Mouse (Mus musculus) MEL (cell line): Measurements from ENCODE around the gene Dedd. TPM values are rescaled to one million over a fixed set of nuclear protein-coding genes. Genes with fewer than 3 reads are reported as not detected.

Experiments
- DNase-seq: peaks from one replicate; pipeline ENCODE4 v3.0.0; 2011; ENCODE audit warnings: low read depth, low spot score
- H3K27ac ChIP-seq: 2 replicates; pipeline ENCODE4 v1.5.1; 2012; ENCODE audit warnings: low read depth, mild to moderate bottlenecking, control low read depth, low read length, moderate library complexity; ENCODE audit not compliant: control insufficient read depth
- H3K27me3 ChIP-seq, 2 experiments: fragments of 150-350 bp in 1 of 2; sonication (generic) in 1 of 2; 2 replicates each; pipeline ENCODE4 v1.6.1; 2012; ENCODE audit warnings: low read length in 2 of 2, mild to moderate bottlenecking in 2 of 2, improper control_type of control experiment in 1 of 2, moderate library complexity in 1 of 2; ENCODE audit not compliant: insufficient read depth in 2 of 2, control insufficient read depth in 1 of 2
- H3K36me3 ChIP-seq, 2 experiments: 2 replicates each; pipeline ENCODE4 v1.6.1; 2012 to 2014; ENCODE audit warnings: low read length in 2 of 2, improper control_type of control experiment in 1 of 2, inconsistent platforms in 1 of 2, mild to moderate bottlenecking in 1 of 2; ENCODE audit not compliant: insufficient read depth in 2 of 2, control insufficient read depth in 1 of 2
- H3K4me1 ChIP-seq, 2 experiments: fragments of 150-350 bp in 1 of 2; sonication (generic) in 1 of 2; 2 replicates each; pipeline ENCODE4 v1.6.1; 2012; ENCODE audit warnings: low read length in 2 of 2, improper control_type of control experiment in 1 of 2, mild to moderate bottlenecking in 1 of 2; ENCODE audit not compliant: insufficient read depth in 2 of 2, control insufficient read depth in 1 of 2
- H3K4me3 ChIP-seq, 2 experiments: fragments of 150-350 bp in 1 of 2; sonication (generic) in 1 of 2; 2 replicates each; pipeline ENCODE4 v1.5.1; 2012; ENCODE audit warnings: low read depth in 2 of 2, low read length in 2 of 2, mild to moderate bottlenecking in 2 of 2, moderate library complexity in 2 of 2, control low read depth in 1 of 2, improper control_type of control experiment in 1 of 2; ENCODE audit not compliant: control insufficient read depth in 1 of 2, insufficient read depth in 1 of 2
- H3K79me2 ChIP-seq: 2 replicates; pipeline ENCODE4 v1.6.1; 2012; ENCODE audit warnings: mild to moderate bottlenecking, low read length, moderate library complexity; ENCODE audit not compliant: control insufficient read depth, poor library complexity, insufficient read depth
- H3K9ac ChIP-seq: 2 replicates; pipeline ENCODE4 v1.6.1; 2012; ENCODE audit warnings: low read depth, mild to moderate bottlenecking, control low read depth, low read length, moderate library complexity; ENCODE audit not compliant: control insufficient read depth, poor library complexity, severe bottlenecking
- H3K9me3 ChIP-seq: fragments of 150-350 bp; sonication (generic); replicated peaks from 2 replicates; pipeline ENCODE4 v1.6.1; 2012; ENCODE audit warnings: mild to moderate bottlenecking, low read length, improper control_type of control experiment, moderate library complexity; ENCODE audit not compliant: insufficient read depth
- CHD1 ChIP-seq: IDR thresholded peaks from 2 replicates; pipeline ENCODE4 v1.6.1; 2012; ENCODE audit warnings: low read depth, mild to moderate bottlenecking, inconsistent platforms, low read length, improper control_type of control experiment
- CTCF ChIP-seq, 3 experiments: IDR thresholded peaks in 2 of 3; conservative IDR thresholded peaks in 1 of 3; 2 replicates each; pipeline ENCODE4 v1.5.1; 2011 to 2012; ENCODE audit warnings: low read length in 3 of 3, low read depth in 2 of 3, mild to moderate bottlenecking in 2 of 3, improper control_type of control experiment in 1 of 3, inconsistent platforms in 1 of 3, mixed read lengths in 1 of 3, moderate library complexity in 1 of 3; ENCODE audit not compliant: control insufficient read depth in 1 of 3, insufficient read depth in 1 of 3, poor library complexity in 1 of 3, severe bottlenecking in 1 of 3
- E2F4 ChIP-seq: IDR thresholded peaks from 2 replicates; pipeline ENCODE4 v1.6.1; 2011; ENCODE audit warnings: low read depth, low read length, improper control_type of control experiment, borderline replicate concordance
- ETS1 ChIP-seq: IDR thresholded peaks from 2 replicates; pipeline ENCODE4 v1.6.1; 2012; ENCODE audit warnings: low read depth, mild to moderate bottlenecking, inconsistent platforms, low read length, improper control_type of control experiment, moderate library complexity
- GABPA ChIP-seq: IDR thresholded peaks from 2 replicates; pipeline ENCODE4 v1.6.1; 2012; ENCODE audit warnings: low read depth, mild to moderate bottlenecking, inconsistent platforms, low read length, improper control_type of control experiment, moderate library complexity
- HCFC1 ChIP-seq: IDR thresholded peaks from 2 replicates; pipeline ENCODE4 v1.6.1; 2012; ENCODE audit warnings: low read depth, mild to moderate bottlenecking, inconsistent platforms, low read length, improper control_type of control experiment, moderate library complexity
- KAT2A ChIP-seq: conservative IDR thresholded peaks from 2 replicates; pipeline ENCODE4 v1.6.1; 2012; ENCODE audit warnings: low read depth, low read length, improper control_type of control experiment, inconsistent platforms
- MAFK ChIP-seq: IDR thresholded peaks from 2 replicates; pipeline ENCODE4 v1.6.1; 2011; ENCODE audit warnings: low read depth, mild to moderate bottlenecking, low read length, improper control_type of control experiment, borderline replicate concordance
- MAZ ChIP-seq: IDR thresholded peaks from 2 replicates; pipeline ENCODE4 v1.6.1; 2012; ENCODE audit warnings: low read depth, mild to moderate bottlenecking, inconsistent platforms, low read length, improper control_type of control experiment
- MXI1 ChIP-seq: IDR thresholded peaks from 2 replicates; pipeline ENCODE4 v1.6.1; 2011; ENCODE audit warnings: mild to moderate bottlenecking, low read depth, low read length, improper control_type of control experiment
- MYC ChIP-seq: IDR thresholded peaks from 2 replicates; pipeline ENCODE4 v1.6.1; 2011; ENCODE audit warnings: low read depth, mild to moderate bottlenecking, low read length, improper control_type of control experiment, moderate library complexity
- NRF1 ChIP-seq: IDR thresholded peaks from 2 replicates; pipeline ENCODE4 v1.6.1; 2014; ENCODE audit warnings: low read depth, mild to moderate bottlenecking, inconsistent platforms, low read length, improper control_type of control experiment, moderate library complexity; ENCODE audit not compliant: poor library complexity, insufficient read depth, severe bottlenecking
- POLR2AphosphoS2 ChIP-seq: IDR thresholded peaks from 2 replicates; pipeline ENCODE4 v1.6.1; 2011; ENCODE audit warnings: low read length, improper control_type of control experiment
- POLR2AphosphoS5 ChIP-seq: IDR thresholded peaks from 2 replicates; pipeline ENCODE4 v1.6.1; 2012; ENCODE audit warnings: low read depth, borderline replicate concordance, mild to moderate bottlenecking, inconsistent platforms, low read length, moderate library complexity, mixed read lengths
- RAD21 ChIP-seq: IDR thresholded peaks from 2 replicates; pipeline ENCODE4 v1.6.1; 2011; ENCODE audit warnings: mild to moderate bottlenecking, low read depth, low read length, improper control_type of control experiment
- RCOR1 ChIP-seq: IDR thresholded peaks from 2 replicates; pipeline ENCODE4 v1.6.1; 2012; ENCODE audit warnings: low read depth, mild to moderate bottlenecking, inconsistent platforms, low read length, improper control_type of control experiment
- SIN3A ChIP-seq: IDR thresholded peaks from 2 replicates; pipeline ENCODE4 v1.6.1; 2012; ENCODE audit warnings: low read length, improper control_type of control experiment, inconsistent platforms
- SMC3 ChIP-seq: IDR thresholded peaks from 2 replicates; pipeline ENCODE4 v1.6.1; 2011; ENCODE audit warnings: low read depth, low read length, improper control_type of control experiment
- TAL1 ChIP-seq: IDR thresholded peaks from 2 replicates; pipeline ENCODE4 v1.6.1; 2012; ENCODE audit warnings: mild to moderate bottlenecking, inconsistent platforms, low read length, moderate library complexity, mixed read lengths
- TBP ChIP-seq: IDR thresholded peaks from 2 replicates; pipeline ENCODE4 v1.8.0; 2011; ENCODE audit warnings: low read depth, low read length, improper control_type of control experiment
- TCF12 ChIP-seq: IDR thresholded peaks from 2 replicates; pipeline ENCODE4 v1.6.1; 2014; ENCODE audit warnings: low read depth, mild to moderate bottlenecking, inconsistent platforms, low read length, improper control_type of control experiment, moderate library complexity
- USF1 ChIP-seq: IDR thresholded peaks from 2 replicates; pipeline ENCODE4 v1.6.1; 2014; ENCODE audit warnings: low read depth, mild to moderate bottlenecking, inconsistent platforms, low read length, improper control_type of control experiment, moderate library complexity
- USF2 ChIP-seq, 2 experiments: IDR thresholded peaks; 2 replicates each; pipeline ENCODE4 v1.6.1; 2011 to 2012; ENCODE audit warnings: improper control_type of control experiment in 2 of 2, low read length in 2 of 2, borderline replicate concordance in 1 of 2, inconsistent platforms in 1 of 2, low read depth in 1 of 2, mild to moderate bottlenecking in 1 of 2; ENCODE audit not compliant: insufficient read depth in 1 of 2
- ZC3H11A ChIP-seq: IDR thresholded peaks from 2 replicates; pipeline ENCODE4 v1.6.1; 2012; ENCODE audit warnings: low read depth, mild to moderate bottlenecking, inconsistent platforms, low read length, improper control_type of control experiment
- ZKSCAN1 ChIP-seq: IDR thresholded peaks from 2 replicates; pipeline ENCODE4 v1.6.1; 2012; ENCODE audit warnings: low read depth, mild to moderate bottlenecking, inconsistent platforms, low read length, improper control_type of control experiment, moderate library complexity
- ZMIZ1 ChIP-seq: IDR thresholded peaks from 2 replicates; pipeline ENCODE4 v1.6.1; 2012; ENCODE audit warnings: low read depth, mild to moderate bottlenecking, inconsistent platforms, low read length, improper control_type of control experiment, moderate library complexity
- ZNF384 ChIP-seq: IDR thresholded peaks from 2 replicates; pipeline ENCODE4 v1.6.1; 2012; ENCODE audit warnings: low read depth, mild to moderate bottlenecking, inconsistent platforms, low read length, improper control_type of control experiment
- polyA plus RNA-seq, 2 experiments: library from polyadenylated mRNA; stranded (reverse) in 1 of 2; unstranded in 1 of 2; fragments of >175 nt in 1 of 2; fragments of >200 nt in 1 of 2; gene quantifications; 2 replicates each; pipeline versions ENCODE4 v1.2.1 to v1.2.4; 2012; ENCODE audit warnings: low replicate concordance in 2 of 2, low read depth in 1 of 2; ENCODE audit not compliant: insufficient read length in 2 of 2, insufficient read depth in 1 of 2, missing spikeins in 1 of 2
- total RNA-seq: library from RNA; depleted of rRNA; stranded (reverse); fragments of 300-350 nt; gene quantifications from 2 replicates; pipeline ENCODE4 v1.2.3, GENCODE M21; 2012

The Dedd gene
- total and polyA plus RNA-seq, 3 experiments: 28.7 to 44.9 TPM; not detected in 1

GRCm38 (mm10) chr1:171360656-171361055 lies 31.7 kb downstream of the Dedd start, which contains the start of gene Klhdc9 (continued):
- TF ChIP-seq POLR2AphosphoS5: no peak
- TF ChIP-seq, all 39 proteins: peak for 0

GRCm38 (mm10) chr1:171361106-171362103 lies 32.5 kb downstream of the Dedd start:
- DNase-seq: peak; percentile 83
- Histone ChIP-seq H3K9me3 (no peaks in the 10 kb centered on the region), H3K36me3 (peaks cover 2 to 5% of the 10 kb centered on the region in 2 experiments; a peak in 2 of 4 replicates), H3K4me1 (0 out of 4 replicates have a peak, but pooled peaks cover 0 to 2% of the 10 kb centered on the region in 2 experiments), H3K4me3 (no peak overlapping the region), H3K79me2 (no peaks in the 10 kb centered on the region), H3K27me3 (no peaks in the 10 kb centered on the region), H3K27ac (no peak overlapping the region), H3K9ac (no peak overlapping the region)
- no peak for TF ChIP-seq MAFK
- no peak for TF ChIP-seq MAZ
- TF ChIP-seq RAD21: peak; percentile 95
- peak; percentile 86 for TF ChIP-seq SMC3
- TF ChIP-seq SIN3A: peak; percentile 61
- peak; percentile 75 to 95 (median 82) for TF ChIP-seq CTCF (IDR thresholded peaks at IDR 0.05 in 2 of 3, conservative IDR thresholded peaks at IDR 0.05 in 1 of 3; ENCODE audit: control insufficient read depth in 1 of 3, insufficient read depth in 1 of 3, low read depth in 2 of 3, low read length in 3 of 3, poor library complexity in 1 of 3, severe bottlenecking in 1 of 3)
- TF ChIP-seq RCOR1: 0 out of 2 replicates have a peak, but pooled peaks have one; percentile 11
- no peak for TF ChIP-seq TAL1
- TF ChIP-seq MYC: no peak
- peak; percentile 84 for TF ChIP-seq ZC3H11A

GRCm38 (mm10) chr1:171365934-171366333 lies 37.0 kb downstream of the Dedd start:
- H3K4me1 ChIP-seq: peaks cover 0 to 2% of the 10 kb centered on the region in 2 experiments; a peak in 1 of 4 replicates
- H3K9me3 ChIP-seq: no peaks in the 10 kb centered on the region
- H3K36me3 ChIP-seq: 0 out of 4 replicates have a peak, but pooled peaks cover 0 to 2% of the 10 kb centered on the region in 2 experiments
- DNase-seq: no peak
- no peaks in the 10 kb centered on the region for H3K27me3 ChIP-seq
- H3K27ac ChIP-seq: no peak overlapping the region
- H3K9ac ChIP-seq: no peak overlapping the region
- no peak for TF ChIP-seq ZNF384
- TF ChIP-seq GABPA: no peak
- no peak for TF ChIP-seq USF1
- no peak for TF ChIP-seq MXI1
- no peak for TF ChIP-seq USF2 (IDR thresholded peaks at IDR 0.05; ENCODE audit: borderline replicate concordance in 1 of 2, insufficient read depth in 1 of 2, low read depth in 1 of 2, low read length in 2 of 2)
- TF ChIP-seq ETS1: no peak
- no peak for TF ChIP-seq TBP
- no peak for TF ChIP-seq E2F4
- no peak for TF ChIP-seq HCFC1
- TF ChIP-seq POLR2AphosphoS2: no peak
- no peak for TF ChIP-seq KAT2A
- no peak for TF ChIP-seq ZKSCAN1
- no peak for TF ChIP-seq ZMIZ1
- no peak for TF ChIP-seq CHD1
- TF ChIP-seq RCOR1: no peak
- no peak for TF ChIP-seq RAD21
- no peak for TF ChIP-seq NRF1
- no peak for TF ChIP-seq TCF12
- TF ChIP-seq SMC3: no peak
- no peak overlapping the region for H3K4me3 ChIP-seq
- no peaks in the 10 kb centered on the region for H3K79me2 ChIP-seq
